Mouse (Mus musculus): ENCODE results near the gene Gm44511. TPM values are rescaled to one million over a fixed set of nuclear protein-coding genes. Genes with fewer than 3 reads are reported as not detected.

Gene Gm44511
- polyA plus RNA-seq, 1 experiment from 2014 or later: 0.26 TPM

DNA sequence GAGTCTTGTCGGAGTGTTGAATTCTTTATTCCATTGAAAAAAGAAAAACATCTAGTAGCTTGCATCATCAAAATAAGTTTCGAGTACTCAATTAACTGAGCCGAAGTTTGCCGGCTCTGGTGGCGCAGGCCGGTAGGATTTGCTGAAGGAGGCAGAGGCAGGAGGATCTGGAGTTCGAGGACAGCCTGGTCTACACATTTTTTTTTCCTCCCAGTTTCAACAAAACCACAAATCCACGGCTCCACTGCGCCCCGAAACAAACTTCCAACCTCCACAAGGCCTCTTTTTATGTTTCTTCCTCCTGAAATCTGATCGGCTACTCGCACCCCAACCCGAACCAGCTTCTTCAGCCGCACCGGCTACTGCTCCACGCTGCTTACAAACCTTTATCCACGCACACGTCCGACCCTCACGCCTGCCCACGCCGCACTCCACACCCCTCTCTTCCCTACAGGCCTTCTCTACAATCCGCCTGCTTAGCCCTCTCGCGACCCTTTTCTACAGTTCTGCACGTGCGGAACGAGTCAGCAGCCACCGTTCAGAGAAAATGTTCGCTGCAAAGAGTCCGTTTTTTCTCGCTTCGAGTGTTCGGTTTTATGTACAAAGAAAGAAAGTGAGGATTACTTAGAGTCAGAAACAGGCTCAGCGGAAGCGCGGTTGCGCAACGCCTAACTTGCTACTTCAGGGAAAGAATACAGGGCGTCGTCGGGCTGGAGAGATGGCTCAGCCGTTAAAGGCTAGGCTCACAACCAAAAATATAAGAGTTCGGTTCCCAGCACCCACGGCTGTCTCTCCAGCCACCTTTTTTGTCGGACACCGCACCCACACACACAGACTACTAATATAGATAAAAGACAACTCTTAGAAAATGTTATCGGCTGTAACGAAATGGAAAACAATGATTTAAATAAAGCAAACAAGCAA is 12.5 kb upstream of the Gm44511 start:
- ATAC-seq (peak; percentile 53), DNase-seq (ENCODE audit: low spot score) (peak; percentile 90)
- WGBS: under 1% methylated on average over 49 of the region's 49 CpGs

DNA sequence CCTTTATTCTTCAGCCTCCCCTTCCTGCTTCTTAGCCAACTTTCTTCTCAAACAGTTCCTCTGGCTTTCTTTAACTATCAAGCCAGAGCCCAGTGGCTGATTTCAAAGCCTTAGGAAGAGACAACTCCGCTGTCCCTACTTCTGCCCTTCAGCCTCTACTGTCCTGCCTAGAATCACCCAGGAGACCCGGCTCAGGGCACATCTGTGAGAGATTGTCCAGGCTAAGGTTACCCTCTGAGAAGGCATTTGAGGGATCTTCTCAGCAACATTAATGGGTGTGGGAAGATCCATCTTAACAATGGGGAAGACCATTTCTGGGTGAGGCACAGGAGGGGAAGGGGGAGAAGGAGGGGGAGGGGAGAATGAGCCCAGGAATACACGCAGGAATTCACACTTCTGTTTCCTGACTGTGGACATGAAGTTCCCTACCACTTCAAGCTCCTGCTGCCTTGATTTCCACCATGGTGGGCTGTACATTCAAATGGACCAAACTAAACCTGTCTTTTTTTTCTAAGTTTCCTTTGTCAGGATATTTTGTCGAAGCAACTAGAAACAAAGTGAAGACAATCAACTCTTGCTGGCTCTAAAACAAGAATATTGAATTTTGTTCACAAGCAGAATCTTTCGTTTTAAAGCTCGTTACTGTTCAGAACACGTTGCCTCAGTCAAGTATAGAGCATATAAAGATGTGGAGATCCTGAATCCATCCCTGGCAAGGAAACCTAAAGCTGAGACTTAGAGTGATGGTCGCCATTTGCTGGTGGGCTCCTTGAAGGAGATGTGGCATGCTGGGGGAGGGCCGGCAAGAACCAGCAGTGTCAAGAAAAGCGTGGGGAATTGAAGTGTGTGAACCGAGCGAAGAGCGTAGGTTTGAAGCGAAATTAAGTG is 11.6 kb upstream of the Gm44511 start:
- H3K27me3 ChIP-seq (replicated peaks; ENCODE audit: insufficient read depth, low read length): no peaks in the 10 kb centered on the region
- H3K4me3 ChIP-seq (ENCODE audit: low read depth, low read length): peak overlapping the region; percentile 81
- WGBS: 4% methylated on average over 14 of the region's 14 CpGs
- peak overlapping the region; percentile 95; the same call in 1 of the 2 replicates for H3K9ac ChIP-seq (replicated peaks; ENCODE audit: low read depth)
- no peak for ATAC-seq
- no peaks in the 10 kb centered on the region for H3K36me3 ChIP-seq (ENCODE audit: insufficient read depth, low read length)
- peak overlapping the region; percentile 74 for H3K4me2 ChIP-seq (replicated peaks; ENCODE audit: low read depth, low read length)
- H3K4me1 ChIP-seq (ENCODE audit: insufficient read depth, low read depth, low read length): peaks cover 7% of the 10 kb centered on the region; the same call in 1 of the 2 replicates
- no peak for DNase-seq (ENCODE audit: low spot score)
- H3K9me3 ChIP-seq (ENCODE audit: low read length): no peaks in the 10 kb centered on the region
- TF ChIP-seq EP300 (IDR thresholded peaks at IDR 0.05) (no peak), CTCF (IDR thresholded peaks at IDR 0.05) (no peak)
- H3K27ac ChIP-seq (ENCODE audit: low read length): peak overlapping the region; percentile 99

More for the DNA sequence above, 12.5 kb upstream of the Gm44511 start:
- no peaks in the 10 kb centered on the region for H3K36me3 ChIP-seq (ENCODE audit: insufficient read depth, low read length)
- H3K27me3 ChIP-seq (replicated peaks; ENCODE audit: insufficient read depth, low read length): no peaks in the 10 kb centered on the region
- TF ChIP-seq EP300 (IDR thresholded peaks at IDR 0.05) (peak; percentile 74), CTCF (IDR thresholded peaks at IDR 0.05) (no peak)
- peaks cover 7% of the 10 kb centered on the region; the same call in 1 of the 2 replicates for H3K4me1 ChIP-seq (ENCODE audit: insufficient read depth, low read depth, low read length)
- H3K9ac ChIP-seq (replicated peaks; ENCODE audit: low read depth): peak overlapping the region; percentile 95
- peak overlapping the region; percentile 99 for H3K27ac ChIP-seq (ENCODE audit: low read length)
- H3K4me2 ChIP-seq (replicated peaks; ENCODE audit: low read depth, low read length): peak overlapping the region; percentile 74
- H3K4me3 ChIP-seq (ENCODE audit: low read depth, low read length): peak overlapping the region; percentile 81
- H3K9me3 ChIP-seq (ENCODE audit: low read length): no peaks in the 10 kb centered on the region

DNA sequence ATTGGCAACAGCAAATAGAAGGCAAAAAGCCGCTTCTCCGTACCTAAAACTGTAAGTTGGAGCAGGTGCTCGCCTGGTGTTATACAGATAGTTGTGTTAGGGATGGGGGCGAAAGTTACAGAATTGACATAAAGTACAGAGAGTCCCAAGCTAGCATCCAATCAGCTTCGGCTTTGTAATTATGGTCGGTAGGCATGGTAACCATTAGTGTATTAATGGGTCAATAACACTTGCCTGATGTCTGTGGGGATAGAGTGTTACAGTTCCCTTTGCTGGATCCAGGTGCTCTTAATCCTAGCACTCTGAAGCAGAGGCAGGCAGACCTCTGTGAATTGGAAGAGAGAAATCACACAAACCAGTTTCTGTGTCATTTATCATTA is 10.8 kb upstream of the Gm44511 start:
- no peaks in the 10 kb centered on the region for H3K27me3 ChIP-seq (replicated peaks; ENCODE audit: insufficient read depth, low read length)
- WGBS: 81% methylated on average over 6 of the region's 6 CpGs
- H3K4me1 ChIP-seq (ENCODE audit: insufficient read depth, low read depth, low read length): peaks cover 4% of the 10 kb centered on the region; the same call in 1 of the 2 replicates
- H3K9me3 ChIP-seq (ENCODE audit: low read length): no peaks in the 10 kb centered on the region
- no peak overlapping the region for H3K4me2 ChIP-seq (replicated peaks; ENCODE audit: low read depth, low read length)
- H3K36me3 ChIP-seq (ENCODE audit: insufficient read depth, low read length): no peaks in the 10 kb centered on the region
- ATAC-seq: no peak
- no peak overlapping the region for H3K4me3 ChIP-seq (ENCODE audit: low read depth, low read length)
- TF ChIP-seq EP300 (IDR thresholded peaks at IDR 0.05) (no peak), CTCF (IDR thresholded peaks at IDR 0.05) (no peak)
- no peak overlapping the region for H3K27ac ChIP-seq (ENCODE audit: low read length)
- no peak for DNase-seq (ENCODE audit: low spot score)
- no peak overlapping the region for H3K9ac ChIP-seq (replicated peaks; ENCODE audit: low read depth)

DNA sequence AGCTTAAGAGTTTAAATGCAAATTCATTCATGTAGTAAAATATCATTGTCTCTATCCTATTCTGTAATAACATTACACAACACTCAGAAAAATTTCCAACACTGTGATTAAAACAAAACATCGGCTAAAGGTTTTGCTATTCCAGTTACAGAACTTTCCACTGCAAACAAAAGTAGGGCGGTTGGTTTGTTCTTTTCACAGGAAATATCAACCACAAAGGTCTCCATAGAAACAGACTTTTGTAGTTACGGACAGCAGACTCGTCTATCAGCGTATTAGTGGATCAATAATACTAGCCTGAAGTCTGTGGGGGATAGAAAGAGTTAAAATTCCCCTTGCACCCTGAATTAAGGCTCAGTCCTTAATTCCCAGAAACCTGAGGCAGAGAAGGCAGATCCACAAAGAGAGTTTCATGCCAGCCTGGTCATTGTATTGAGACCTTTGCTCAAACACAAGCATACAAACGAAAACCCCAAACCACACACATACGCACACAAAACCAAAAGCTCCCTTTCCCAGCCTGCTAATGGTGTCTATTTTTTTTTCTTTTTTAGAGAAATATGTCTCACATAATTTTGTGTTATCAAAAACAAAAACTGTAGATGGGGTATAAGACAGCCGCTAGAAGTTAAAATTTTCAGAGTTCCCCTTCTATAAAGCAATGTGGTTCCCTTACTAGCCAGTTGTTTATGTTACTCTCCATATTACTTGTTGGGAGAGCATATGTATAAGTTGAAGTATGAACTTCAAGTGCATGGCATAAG is 10.3 kb upstream of the Gm44511 start:
- no peak overlapping the region for H3K4me2 ChIP-seq (replicated peaks; ENCODE audit: low read depth, low read length)
- ATAC-seq (no peak), DNase-seq (ENCODE audit: low spot score) (no peak)
- H3K9ac ChIP-seq (replicated peaks; ENCODE audit: low read depth): no peak overlapping the region
- TF ChIP-seq CTCF (IDR thresholded peaks at IDR 0.05) (no peak), EP300 (IDR thresholded peaks at IDR 0.05) (no peak)
- H3K27me3 ChIP-seq (replicated peaks; ENCODE audit: insufficient read depth, low read length): no peaks in the 10 kb centered on the region
- no peaks in the 10 kb centered on the region for H3K9me3 ChIP-seq (ENCODE audit: low read length)
- H3K4me3 ChIP-seq (ENCODE audit: low read depth, low read length): no peak overlapping the region
- 76% methylated on average over 8 of the region's 8 CpGs for WGBS
- H3K36me3 ChIP-seq (ENCODE audit: insufficient read depth, low read length): no peaks in the 10 kb centered on the region
- H3K27ac ChIP-seq (ENCODE audit: low read length): no peak overlapping the region
- H3K4me1 ChIP-seq (ENCODE audit: insufficient read depth, low read depth, low read length): no peaks in the 10 kb centered on the region; the same call in 1 of the 2 replicates

- Histone ChIP-seq H3K4me1 (ENCODE audit: insufficient read depth, low read depth, low read length) (no peaks in the 10 kb centered on the region; the same call in 1 of the 2 replicates), H3K36me3 (ENCODE audit: insufficient read depth, low read length) (no peaks in the 10 kb centered on the region), H3K27ac (ENCODE audit: low read length) (no peak overlapping the region), H3K4me3 (ENCODE audit: low read depth, low read length) (no peak overlapping the region), H3K9me3 (ENCODE audit: low read length) (no peaks in the 10 kb centered on the region), H3K27me3 (replicated peaks; ENCODE audit: insufficient read depth, low read length) (no peaks in the 10 kb centered on the region), H3K4me2 (replicated peaks; ENCODE audit: low read depth, low read length) (no peak overlapping the region), H3K9ac (replicated peaks; ENCODE audit: low read depth) (no peak overlapping the region)
- TF ChIP-seq EP300 (IDR thresholded peaks at IDR 0.05): peak; percentile 79
- 0 out of 2 replicates have a peak, but pooled peaks have one; percentile 17 for TF ChIP-seq CTCF (IDR thresholded peaks at IDR 0.05)
- WGBS: 57% methylated on average over 4 of the region's 4 CpGs
- ATAC-seq: peak; percentile 37
- DNase-seq (ENCODE audit: low spot score): peak; percentile 78
Observed at GRCm38 (mm10) chr6:128835571-128835970, 9.5 kb upstream of the Gm44511 start.

Data from lung, postnatal 0 days (tissue).